Mouse (Mus musculus): Measurements from ENCODE around the gene Olfm1.

Gene Olfm1

DNA sequence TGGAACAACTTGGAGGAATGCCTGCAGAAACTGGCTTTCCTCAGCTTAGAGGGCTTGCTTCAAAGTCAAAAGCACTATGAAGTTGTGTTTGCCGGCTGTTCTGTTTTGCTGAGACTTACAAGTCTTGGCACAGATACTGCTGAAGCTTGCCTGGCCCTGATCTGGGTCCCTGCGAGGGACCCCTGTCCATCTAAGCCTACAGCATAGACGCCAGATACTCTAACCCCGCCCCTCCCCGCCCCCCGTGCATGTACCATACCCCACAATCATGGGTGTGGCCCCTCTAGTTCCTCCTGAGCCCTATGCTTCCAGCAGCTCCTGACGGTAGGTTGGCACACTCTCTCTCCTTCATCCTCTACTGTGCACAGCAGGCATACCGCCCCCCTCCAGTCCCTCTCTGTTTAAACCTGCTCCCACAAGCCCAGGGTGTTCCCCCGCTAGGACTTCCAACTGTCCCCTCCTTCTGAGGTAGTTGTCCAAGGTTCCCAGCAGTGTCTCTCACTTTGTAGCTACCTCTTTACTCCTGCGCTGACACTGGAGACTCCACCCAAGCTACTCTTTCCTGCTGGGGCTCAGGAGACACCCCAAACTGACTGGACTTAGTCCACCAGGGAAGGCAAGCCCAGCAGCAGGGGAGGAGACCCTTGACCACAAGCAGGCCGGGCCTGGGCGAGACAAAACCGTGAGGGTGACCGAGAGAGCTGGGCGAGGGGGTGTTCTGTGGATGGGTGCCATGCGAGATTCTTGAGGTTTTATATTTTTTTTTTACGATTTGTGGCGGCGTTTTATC is 12.1 kb downstream of the Olfm1 start:
- DNase-seq (ENCODE audit: low read depth, low spot score) = no peak

DNA sequence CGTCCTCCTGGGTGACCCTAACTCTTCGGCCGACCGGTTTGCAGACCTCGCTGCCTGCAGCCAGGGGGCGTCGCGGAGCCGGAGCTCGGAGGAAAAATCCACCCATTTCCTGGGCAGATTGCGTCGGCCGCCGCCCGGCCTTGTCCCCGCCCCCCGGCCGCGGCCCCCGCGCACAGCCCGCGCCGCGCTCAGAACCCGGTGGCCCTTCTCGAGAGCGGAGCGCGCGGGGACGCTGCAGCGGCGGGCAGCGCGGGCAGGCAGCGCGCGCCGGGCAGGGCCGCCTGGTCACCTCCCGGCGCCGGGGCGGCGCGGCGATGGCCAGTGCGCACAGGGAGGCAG is 12.6 kb downstream of the Olfm1 start:
- peak; percentile 80 for DNase-seq (ENCODE audit: low read depth, low spot score)

DNA sequence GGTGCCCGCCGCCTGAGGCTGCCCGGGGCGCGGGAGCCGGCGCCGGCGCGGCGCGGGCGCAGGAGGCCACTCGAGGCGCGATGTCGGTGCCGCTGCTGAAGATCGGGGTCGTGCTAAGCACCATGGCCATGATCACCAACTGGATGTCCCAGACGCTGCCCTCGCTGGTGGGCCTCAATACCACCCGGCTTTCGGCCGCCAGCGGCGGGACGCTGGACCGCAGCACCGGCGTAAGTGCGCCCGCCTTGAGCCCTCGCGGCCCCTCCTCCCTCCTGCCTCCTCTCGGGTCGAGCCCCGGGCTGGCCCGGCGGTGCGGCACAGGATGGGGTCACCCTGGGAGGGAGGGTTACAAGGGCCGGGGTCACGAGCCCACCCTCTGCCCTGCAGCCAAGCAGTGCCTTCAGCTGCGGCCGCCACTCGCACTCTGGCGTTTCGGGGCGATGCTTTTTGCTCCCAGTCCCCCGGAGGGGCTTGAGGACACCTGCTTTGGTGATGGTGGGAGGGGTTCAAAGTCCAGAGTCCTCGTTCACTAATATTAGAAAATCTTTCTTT is 13.2 kb downstream of the Olfm1 start:
- no peak for DNase-seq (ENCODE audit: low read depth, low spot score)

DNA sequence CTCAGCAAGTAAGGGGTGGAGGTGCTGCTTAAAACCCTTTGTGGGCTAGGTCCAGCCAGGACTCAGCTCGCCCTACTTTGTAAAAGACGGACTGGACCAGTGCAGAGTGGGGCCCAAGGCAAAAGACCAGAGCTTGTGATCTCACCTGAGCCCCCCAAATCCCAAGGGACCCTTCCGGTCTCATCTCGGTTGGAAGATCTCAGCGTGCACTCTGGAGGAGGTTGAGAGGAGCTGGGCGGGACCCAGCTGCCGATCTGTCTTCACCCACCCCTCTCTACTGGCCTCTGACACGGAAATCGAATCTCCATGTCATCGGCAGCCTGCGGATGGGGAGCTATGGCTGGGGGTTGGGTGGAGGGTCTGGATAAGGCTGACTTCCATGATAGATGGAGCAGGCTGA is 13.7 kb downstream of the Olfm1 start:
- DNase-seq (ENCODE audit: low read depth, low spot score) = no peak

DNA sequence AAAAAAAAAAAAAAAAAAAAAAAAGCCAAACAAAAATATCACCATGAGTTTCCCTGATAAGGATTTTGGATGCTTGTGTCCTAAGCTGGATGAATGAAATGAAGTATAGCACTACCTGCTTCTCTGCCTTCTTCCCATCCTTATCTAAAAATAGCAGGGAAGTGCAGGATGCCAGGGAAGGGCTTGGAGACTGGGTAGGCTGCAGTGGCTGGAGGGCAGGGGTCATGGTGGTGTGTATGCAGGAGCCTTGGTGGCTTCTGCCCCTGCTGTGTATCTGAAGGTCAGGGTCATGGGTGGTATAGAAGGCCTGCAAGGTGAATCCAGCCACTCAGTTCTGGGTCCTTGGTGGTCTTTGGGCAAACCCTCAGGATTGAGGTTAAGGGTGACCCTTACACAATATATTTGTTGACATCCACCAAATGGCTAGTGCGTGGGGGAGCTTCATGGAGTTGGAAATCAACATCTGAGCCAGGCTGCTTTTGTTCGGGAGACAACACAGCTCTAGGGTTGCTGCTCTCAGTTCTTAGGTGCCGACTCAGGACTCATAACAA is 14.5 kb downstream of the Olfm1 start:
- no peak for DNase-seq (ENCODE audit: low read depth, low spot score)

DNA sequence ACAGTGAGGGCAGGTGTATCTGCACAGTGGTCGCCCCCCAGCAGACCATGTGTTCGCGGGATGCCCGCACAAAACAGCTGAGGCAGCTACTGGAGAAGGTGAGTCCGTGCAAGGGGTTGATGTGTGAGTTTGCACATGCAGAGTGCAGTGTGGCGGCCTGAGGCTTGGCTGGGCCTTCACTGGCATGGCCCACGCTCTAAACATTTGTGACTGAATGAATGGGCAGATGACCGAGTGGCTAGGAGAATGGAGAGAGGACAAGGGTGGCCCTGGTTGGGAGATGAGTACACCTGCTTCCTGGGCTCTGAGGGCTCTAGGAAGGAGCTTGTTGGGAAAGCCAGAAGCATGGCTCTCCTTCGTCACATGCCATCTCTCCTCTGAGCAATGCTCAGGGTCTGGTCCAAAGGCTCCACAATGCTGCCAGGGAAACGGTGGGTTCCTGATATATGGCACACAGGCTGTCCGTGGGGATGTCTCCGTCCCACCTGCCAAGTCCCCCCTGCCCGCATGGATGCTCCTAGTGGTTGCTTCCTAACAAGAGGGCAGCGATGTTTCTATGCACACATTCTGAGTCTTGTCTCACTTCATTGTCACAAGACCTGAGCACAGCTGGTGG is 15.4 kb downstream of the Olfm1 start:
- DNase-seq (ENCODE audit: low read depth, low spot score) = no peak

DNA sequence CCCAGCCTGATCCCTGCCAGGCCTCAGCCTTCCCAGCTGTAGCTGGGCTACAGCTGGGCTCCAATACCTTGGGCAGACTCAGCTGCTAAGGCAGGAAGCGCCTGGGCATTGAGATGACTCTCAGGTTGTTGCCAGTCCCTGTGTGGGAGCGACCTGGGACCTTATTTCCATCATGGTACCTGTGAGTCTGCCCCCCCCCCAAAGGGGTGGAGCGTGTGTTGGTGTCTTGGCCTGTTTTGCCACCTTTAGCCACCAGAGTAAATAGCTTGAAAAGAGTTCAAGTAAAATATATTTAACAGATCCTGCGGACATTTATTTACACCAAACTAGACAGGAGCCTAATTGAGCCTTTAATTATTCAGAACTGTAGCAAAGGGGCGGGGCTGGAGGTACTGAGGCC is 16.4 kb downstream of the Olfm1 start:
- DNase-seq (ENCODE audit: low read depth, low spot score) = no peak

DNA sequence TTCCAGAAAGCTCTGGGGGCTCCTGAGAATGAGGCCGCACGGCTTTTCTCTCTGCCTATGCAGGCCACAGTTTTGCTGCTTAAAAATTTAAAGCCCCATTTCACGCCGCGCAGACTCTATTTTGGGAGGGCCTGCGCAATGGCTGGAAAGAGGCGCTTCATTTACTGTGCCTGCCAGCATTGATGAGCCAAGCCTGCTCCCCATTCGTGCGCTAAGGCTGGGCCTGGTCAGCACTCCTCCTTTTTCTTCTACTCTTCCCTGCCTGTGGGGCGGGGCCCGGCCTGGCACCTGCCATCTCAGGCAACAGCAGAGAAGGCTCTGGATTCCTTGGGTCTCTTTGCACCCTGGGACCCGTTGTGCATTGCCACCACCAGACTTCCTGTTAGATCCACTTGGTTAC is 16.9 kb downstream of the Olfm1 start:
- DNase-seq (ENCODE audit: low read depth, low spot score) = no peak

DNA sequence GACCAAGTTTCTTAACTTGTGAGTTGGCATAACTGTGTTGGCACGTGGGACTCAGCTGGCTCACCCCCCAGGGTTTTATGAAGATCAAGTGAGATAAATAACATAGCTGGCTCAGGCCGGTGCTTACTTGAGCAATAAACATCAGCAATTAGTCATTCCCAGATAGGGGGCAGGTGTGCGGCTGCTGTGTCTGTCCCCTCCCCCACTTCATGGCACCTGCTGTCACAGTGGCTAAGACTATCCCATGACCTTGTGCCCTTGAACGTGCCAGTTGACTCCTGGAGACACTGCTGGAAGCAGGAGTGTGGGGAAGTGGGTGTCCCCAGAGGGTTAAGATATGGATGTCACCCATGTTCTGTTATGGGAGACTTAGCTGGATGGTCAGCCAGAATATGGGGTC is 17.5 kb downstream of the Olfm1 start:
- no peak for DNase-seq (ENCODE audit: low read depth, low spot score)

DNA sequence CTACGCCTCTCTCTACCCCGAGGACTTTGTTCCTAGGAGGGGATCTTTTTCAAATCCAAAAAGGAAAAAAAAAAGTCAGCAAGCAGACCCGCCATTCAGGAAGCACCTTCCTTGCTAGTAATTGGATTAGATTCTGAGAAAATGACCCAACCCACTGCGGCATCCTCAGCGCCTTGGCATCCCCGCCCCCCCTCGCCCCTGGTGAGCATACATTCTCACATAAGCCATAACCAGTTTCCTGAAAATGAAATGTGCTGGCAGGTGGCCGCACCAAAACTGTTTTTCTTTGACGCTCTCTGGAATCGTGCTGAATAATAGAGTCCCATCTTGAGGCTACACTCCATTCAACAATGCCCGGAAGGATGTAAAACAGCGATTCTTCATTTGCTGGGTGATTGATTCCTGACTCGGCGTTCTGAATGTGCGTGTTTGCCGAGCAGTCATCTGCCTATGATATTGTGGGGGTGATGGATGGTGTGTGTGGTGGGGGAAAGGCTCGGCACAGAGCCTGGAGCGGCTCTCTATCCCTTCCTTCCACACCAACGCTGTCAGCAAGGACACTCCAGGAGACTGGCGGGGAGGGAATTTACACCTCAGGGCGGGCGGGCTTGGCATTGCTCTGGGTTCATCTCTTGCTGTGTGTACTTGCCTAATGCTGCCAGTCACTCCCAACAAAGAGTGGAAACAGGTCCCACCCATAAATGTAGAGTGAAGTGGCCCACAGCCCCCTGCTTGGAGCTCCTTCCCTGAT is 18.9 kb downstream of the Olfm1 start:
- DNase-seq (ENCODE audit: low read depth, low spot score) = no peak

DNA sequence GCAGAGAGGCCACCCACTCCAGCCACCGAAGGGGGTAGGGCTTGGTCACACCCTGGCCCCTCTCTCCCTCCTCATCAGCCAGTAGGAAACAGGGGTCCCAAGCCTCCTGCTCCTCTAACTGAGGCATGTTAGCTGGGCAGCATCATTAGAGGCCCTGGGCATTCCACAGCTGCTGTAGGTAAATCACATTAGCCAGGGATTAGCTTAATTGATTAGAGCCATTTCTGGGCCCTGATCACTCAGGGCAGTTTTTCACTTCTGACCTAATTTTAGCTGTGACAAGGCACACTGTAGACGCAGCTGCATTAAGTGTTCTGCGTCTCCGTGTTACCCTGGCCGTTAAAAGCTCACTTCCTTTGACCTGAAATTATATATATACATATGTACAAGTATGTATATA is 20.1 kb downstream of the Olfm1 start:
- DNase-seq (ENCODE audit: low read depth, low spot score) = no peak

DNA sequence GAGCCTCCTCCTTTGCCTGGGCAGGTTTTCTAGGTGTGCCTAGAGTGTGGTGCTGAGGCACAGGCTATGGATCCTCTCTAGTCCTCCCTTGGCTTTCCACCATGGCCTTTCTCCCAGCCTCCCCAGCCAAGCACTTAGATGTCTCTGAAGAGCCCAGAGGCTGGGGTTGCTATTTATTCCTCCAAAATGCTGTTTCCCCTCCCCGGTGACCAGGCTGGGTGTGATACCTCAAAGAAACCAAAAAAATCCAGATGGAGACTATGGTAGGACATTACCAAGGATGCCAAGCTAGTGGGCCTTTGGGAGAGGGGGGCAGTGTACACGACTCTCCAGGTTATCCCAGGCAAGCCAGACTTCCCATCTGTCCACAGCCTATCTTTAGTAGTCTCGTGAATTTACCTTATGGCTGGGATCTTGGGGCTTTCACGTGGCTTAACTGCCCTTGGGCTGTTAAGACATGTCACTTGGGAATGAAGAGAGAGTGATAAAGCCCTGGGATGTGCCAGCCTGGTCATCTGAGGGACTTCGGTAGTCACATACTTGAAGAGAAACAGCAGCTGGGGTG is 23.5 kb downstream of the Olfm1 start:
- no peak for DNase-seq (ENCODE audit: low read depth, low spot score)

DNA sequence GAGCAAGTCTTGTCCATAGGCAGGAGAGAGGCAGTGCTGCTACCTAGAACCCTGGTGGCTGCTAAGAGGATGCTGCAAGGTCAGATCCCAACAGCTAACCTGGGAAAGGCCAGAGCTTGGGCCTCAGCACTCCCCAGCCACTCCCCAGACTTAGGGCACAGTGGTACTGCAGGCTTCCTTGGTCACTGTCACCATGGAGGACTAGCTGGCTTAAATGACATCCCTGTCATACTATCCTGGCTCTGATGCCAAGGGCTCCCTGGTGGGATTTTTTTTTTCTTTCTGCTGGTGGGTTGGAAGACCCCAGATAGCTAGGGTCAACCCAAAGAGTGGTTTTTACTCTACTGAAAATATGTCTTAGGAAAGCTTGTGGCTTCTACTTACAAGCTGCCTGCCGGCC is 25.0 kb downstream of the Olfm1 start:
- no peak for DNase-seq (ENCODE audit: low read depth, low spot score)

DNA sequence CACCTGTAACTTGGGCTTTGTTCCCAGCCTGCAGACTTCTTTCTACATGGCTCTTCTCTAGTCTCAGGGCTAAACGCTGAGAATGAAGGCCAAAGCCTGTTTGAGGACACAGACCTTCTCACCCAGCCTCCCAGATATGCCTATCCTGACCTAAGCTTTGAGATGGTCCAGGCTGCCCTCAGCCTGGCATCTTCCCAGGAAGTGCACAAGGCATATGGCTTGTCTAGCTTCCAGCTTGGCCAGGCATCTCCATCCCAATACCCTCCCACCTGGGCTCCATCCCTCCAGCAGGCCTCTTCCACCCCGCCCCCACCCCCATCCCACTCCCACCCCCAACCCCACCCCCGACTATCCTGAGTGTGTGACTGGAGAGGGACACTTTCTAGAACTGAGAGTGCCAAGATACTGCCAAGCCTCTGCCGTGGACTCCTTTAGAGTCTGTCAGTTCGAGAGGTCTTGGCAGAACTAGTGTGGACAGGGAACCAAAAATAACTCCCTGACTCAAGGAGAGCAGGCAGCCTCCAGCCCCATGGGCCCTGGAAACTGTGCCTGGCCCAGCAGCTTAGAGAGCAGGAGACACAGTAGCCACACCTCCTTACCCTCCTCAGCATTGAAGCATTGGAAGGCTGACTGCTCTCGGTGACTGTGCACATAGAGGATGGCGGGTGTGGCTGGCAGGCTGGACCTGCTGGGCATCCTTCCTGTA is 26.0 kb downstream of the Olfm1 start:
- DNase-seq (ENCODE audit: low read depth, low spot score) = no peak

DNA sequence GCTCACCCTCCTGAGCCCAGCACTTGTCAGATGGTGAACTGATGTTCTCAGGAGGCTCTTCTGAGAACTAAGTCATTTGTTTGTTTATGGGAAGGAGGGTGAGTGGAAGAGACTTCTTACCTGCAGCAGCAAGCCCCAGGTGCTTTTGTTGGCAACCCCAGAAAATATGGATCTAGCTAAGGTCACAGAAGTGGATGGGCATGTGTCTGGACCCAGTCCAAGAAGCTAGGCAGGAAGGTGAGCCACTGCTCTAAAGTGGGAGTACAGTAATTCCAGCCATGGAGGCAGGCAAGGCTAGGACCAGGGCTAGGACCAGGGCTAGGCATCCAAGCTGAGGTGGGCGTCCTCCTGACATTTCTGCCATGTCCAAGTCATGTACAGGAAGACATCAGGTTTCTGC is 26.8 kb downstream of the Olfm1 start:
- DNase-seq (ENCODE audit: low read depth, low spot score) = no peak

DNA sequence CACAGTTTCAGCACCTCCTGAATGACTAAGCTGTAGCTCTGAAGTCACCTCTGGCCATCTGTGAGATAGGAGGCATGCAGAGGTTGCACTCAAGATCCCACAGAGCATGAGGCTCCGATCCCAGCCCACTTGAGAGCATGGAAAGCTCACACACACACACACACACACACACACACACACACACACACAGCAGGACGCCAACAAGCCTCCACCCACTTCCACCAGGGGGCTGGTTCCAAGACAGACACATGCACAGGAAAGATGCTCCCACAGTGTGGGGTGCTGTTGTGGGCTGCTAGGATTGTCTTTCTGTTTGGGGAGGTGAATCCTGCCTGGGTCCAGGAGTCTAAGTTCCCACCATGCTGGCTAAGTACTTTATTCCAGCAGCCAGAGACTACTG is 29.0 kb downstream of the Olfm1 start:
- DNase-seq (ENCODE audit: low read depth, low spot score) = no peak

DNA sequence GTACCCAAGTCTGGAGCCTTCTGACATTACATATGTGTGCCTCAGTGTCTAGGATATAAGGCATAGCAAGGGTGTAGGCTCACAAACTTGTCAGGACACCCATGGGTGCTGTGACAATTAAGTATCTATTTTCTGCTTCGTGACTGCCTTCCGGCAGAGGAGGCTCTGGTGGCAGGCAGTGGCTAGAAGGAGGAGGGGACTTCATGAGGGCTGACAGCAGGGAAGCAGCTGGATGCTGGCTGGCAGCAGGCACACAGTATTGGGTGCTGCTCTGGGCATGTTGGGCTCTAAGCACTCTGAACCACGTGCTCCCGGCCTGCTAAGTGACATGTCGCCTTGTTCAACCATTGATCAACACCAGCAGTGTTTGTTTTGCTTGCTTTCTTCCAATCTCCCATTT is 32.0 kb downstream of the Olfm1 start:
- no peak for DNase-seq (ENCODE audit: low read depth, low spot score)

DNA sequence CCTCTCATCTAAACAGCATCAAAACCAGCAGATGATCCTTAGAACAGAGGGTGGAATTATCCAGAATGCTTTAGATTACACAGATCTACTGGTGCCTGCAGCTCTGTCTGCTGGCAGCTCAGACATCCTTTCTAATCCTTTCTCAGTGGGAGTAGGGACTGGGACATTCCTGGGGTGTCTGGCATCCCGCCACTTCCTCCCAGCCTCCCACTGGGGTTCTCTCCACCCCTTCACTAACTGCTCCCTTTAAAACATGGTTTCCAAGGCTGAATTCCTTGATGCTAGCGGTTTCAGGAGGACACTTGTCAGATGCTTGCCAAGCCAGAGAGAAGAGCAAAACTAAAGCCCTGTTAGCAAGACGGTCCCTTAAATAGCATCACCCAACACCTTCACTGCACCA is 33.1 kb downstream of the Olfm1 start:
- no peak for DNase-seq (ENCODE audit: low read depth, low spot score)

DNA sequence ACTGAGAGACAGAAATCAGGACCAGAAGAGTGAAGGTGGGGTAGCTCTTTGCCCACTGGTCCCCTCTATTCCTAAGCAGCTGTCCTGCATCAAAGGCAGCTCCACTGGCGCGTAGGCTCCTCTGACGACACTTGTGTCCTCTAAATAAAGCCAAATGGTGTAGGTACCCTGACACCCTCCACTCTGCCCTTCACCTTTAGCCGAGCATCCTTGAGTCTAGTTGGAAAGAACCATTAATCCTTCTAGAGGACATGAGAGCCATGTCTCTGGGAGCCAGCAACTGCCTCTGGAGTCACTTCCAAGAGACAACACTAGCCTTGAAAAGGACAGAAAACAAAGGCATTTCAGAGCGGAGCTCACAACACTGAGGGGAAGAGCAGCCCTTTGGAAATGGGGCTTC is 34.2 kb downstream of the Olfm1 start:
- no peak for DNase-seq (ENCODE audit: low read depth, low spot score)

DNA sequence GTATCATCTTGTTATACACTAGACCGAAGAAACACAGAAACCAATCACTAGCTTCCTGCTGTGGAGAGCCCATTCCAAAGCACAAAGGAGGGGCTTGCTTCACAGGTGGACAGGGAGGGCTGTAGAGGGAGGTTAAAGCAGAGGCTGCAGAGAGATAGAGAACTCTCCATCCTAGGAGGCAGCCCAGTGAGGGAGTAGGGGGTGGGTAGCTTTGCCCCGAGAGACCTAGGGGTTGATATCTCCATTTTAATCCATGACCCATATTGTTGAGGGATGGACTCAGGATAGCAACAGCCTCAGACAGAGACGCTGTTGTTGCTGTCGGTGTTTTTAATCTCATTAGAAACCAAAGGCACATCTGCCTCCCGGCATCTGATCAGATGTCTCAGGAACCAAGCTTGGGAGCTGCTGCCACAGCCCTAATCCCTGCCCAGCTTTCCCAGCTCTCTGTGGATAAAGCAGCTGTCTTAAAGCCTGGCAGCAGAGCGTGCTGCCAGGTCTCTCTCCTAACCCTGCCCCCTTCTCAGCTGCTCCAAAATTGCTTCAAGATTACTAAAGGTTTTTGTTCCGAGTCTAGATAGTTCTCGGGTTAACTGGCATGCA is 34.9 kb downstream of the Olfm1 start:
- DNase-seq (ENCODE audit: low read depth, low spot score) = no peak

DNA sequence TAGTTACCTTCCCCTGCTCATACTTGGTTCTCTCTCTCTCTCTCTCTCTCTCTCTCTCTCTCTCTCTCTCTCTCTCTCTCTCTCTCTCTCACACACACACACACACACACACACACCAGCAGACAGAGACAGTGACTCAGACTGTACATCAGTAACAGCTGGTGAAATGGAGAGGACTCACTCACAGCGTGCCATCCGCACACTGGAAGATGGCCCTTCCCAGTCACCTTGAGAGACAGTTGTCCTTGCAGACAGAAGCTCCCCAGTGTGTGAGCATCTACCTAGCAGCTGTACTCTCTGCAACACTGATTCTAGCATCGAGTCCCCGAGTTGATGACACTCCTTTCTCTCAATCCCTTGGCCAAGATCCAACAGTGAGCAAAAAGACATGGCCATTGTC is 35.6 kb downstream of the Olfm1 start:
- no peak for DNase-seq (ENCODE audit: low read depth, low spot score)
